Mouse (Mus musculus) ES-E14 (cell line): ENCODE data around the gene Angptl6. TPM values are rescaled to one million over a fixed set of nuclear protein-coding genes. Genes with fewer than 3 reads are reported as not detected.

Experiments
- DNase-seq: peaks from one replicate; pipeline ENCODE4 v3.0.0-alpha.2; 2013; ENCODE audit warnings: low read depth, low spot score
- H3K27ac ChIP-seq: 2 replicates; pipeline ENCODE4 v1.5.1; 2012; ENCODE audit warnings: low read depth, mild to moderate bottlenecking, low read length, moderate library complexity, mixed read lengths; ENCODE audit not compliant: poor library complexity, insufficient read depth, severe bottlenecking
- H3K36me3 ChIP-seq: 2 replicates; pipeline ENCODE4 v1.6.1; 2012; ENCODE audit warnings: mild to moderate bottlenecking, low read length, moderate library complexity, mixed read lengths; ENCODE audit not compliant: control insufficient read depth, poor library complexity, insufficient read depth, severe bottlenecking
- H3K4me1 ChIP-seq, 2 experiments: fragments of 150-350 bp in 1 of 2; sonication (generic) in 1 of 2; 2 replicates each; pipeline ENCODE4 v1.6.1; 2012; ENCODE audit warnings: low read length in 2 of 2, mild to moderate bottlenecking in 1 of 2, mixed read lengths in 1 of 2; ENCODE audit not compliant: control insufficient read depth in 2 of 2, insufficient read depth in 2 of 2, poor library complexity in 1 of 2
- H3K4me3 ChIP-seq, 2 experiments: fragments of 150-350 bp in 1 of 2; sonication (generic) in 1 of 2; 2 replicates each; pipeline ENCODE4 v1.5.1; 2012; ENCODE audit warnings: low read length in 2 of 2, low read depth in 1 of 2, mild to moderate bottlenecking in 1 of 2, mixed read lengths in 1 of 2; ENCODE audit not compliant: insufficient read depth in 1 of 2, poor library complexity in 1 of 2, severe bottlenecking in 1 of 2
- H3K9ac ChIP-seq: 2 replicates; pipeline ENCODE4 v1.6.1; 2012; ENCODE audit warnings: low read depth, mild to moderate bottlenecking, low read length, mixed read lengths; ENCODE audit not compliant: poor library complexity, insufficient read depth, severe bottlenecking
- H3K9me3 ChIP-seq: fragments of 150-350 bp; sonication (generic); 2 replicates; pipeline ENCODE4 v1.6.1; 2012; ENCODE audit warnings: low read depth, mild to moderate bottlenecking, low read length; ENCODE audit not compliant: control insufficient read depth, insufficient read depth
- CHD2 ChIP-seq: IDR thresholded peaks from 2 replicates; pipeline ENCODE4 v1.6.1; 2014; ENCODE audit warnings: mild to moderate bottlenecking, low read depth, low read length, inconsistent platforms
- HCFC1 ChIP-seq: IDR thresholded peaks from 2 replicates; pipeline ENCODE4 v1.6.1; 2012; ENCODE audit warnings: low read length, inconsistent platforms, borderline replicate concordance; ENCODE audit not compliant: insufficient read depth
- MAFK ChIP-seq: IDR thresholded peaks from 2 replicates; pipeline ENCODE4 v1.6.1; 2014; ENCODE audit warnings: mild to moderate bottlenecking, low read depth, low read length, inconsistent platforms; ENCODE audit not compliant: insufficient read depth
- ZC3H11A ChIP-seq: IDR thresholded peaks from 2 replicates; pipeline ENCODE4 v1.6.1; 2012; ENCODE audit warnings: low read depth, mild to moderate bottlenecking, inconsistent platforms, low read length, borderline replicate concordance
- ZNF384 ChIP-seq: IDR thresholded peaks from 2 replicates; pipeline ENCODE4 v1.6.1; 2012; ENCODE audit warnings: low read depth, low read length, inconsistent platforms
- in situ Hi-C, 2 experiments: fragments of 600-800 bp; cut with MboI; formaldehyde crosslinking; loops; one replicate each; pipeline ENCODE4 v1.15.1; 2025; ENCODE audit warnings: low sequenced_read_pairs in 2 of 2, inconsistent platforms in 1 of 2; ENCODE audit not compliant: unreplicated experiment in 2 of 2
- total RNA-seq: library from RNA; depleted of rRNA; stranded (reverse); fragments of 300-350 nt; gene quantifications from 2 replicates; pipeline ENCODE4 v1.2.3, GENCODE M21; 2012

The Angptl6 gene
- total RNA-seq, 1 experiment: 4.1 TPM

DNA sequence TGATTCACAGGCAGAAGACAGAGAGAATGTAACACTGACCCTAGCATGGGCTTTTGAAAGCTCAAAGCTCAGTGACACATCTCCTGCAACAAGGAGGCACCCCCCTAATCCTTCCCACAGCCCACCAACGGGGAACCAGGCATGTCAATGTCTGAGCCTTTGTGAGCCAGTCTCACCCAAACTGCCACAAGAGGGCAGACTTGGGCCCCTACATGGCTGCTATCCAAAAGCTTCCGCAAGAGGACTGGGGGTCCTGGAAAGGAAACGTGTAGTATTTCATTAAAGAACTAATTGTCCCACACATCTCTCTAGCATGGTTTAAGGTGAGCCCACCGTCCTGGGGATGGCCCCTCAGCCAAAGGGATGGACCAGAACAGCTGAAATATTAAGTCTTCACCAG is 17.7 kb downstream of the Angptl6 start:
- Histone ChIP-seq H3K27ac (no peak overlapping the region), H3K4me3 (no peak overlapping the region), H3K9me3 (no peaks in the 10 kb centered on the region), H3K4me1 (no peaks in the 10 kb centered on the region; a peak in 1 of 4 replicates), H3K9ac (no peak overlapping the region), H3K36me3 (no peaks in the 10 kb centered on the region)
- TF ChIP-seq HCFC1: no peak
- no peak for TF ChIP-seq MAFK
- TF ChIP-seq ZC3H11A: peak; percentile 21; the same call in 1 of the 2 replicates
- TF ChIP-seq ZNF384: no peak
- peak; percentile 59 for DNase-seq
- in situ Hi-C loops: no loop called here

DNA sequence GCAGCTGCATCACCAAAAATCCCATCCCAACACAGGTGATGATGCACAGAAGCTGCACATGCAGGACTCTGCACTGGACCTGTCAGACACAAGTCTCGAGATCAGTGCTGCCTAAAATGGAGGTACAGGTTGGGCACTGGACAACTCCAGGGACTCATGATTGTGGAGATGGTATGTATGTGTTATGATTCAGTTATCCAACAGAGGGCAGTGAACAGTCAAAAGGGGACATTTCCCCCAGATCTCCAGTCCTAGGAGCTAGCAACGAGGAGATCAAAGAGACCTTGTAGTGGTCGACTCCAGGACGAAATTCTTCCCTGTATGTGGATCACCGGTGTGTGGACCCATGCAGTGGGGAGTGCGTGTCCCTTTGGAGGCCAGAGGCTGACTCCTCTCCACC is 19.6 kb downstream of the Angptl6 start:
- H3K27ac ChIP-seq: no peak overlapping the region
- TF ChIP-seq MAFK: no peak
- no peak for TF ChIP-seq ZNF384
- TF ChIP-seq HCFC1: no peak
- no peak for TF ChIP-seq ZC3H11A
- TF ChIP-seq CHD2: no peak
- no peaks in the 10 kb centered on the region for H3K9me3 ChIP-seq
- H3K4me3 ChIP-seq: no peak overlapping the region
- DNase-seq: no peak
- in situ Hi-C loops: no loop called here
- H3K36me3 ChIP-seq: no peaks in the 10 kb centered on the region
- H3K9ac ChIP-seq: no peak overlapping the region
- no peaks in the 10 kb centered on the region; a peak in 1 of 4 replicates for H3K4me1 ChIP-seq

DNA sequence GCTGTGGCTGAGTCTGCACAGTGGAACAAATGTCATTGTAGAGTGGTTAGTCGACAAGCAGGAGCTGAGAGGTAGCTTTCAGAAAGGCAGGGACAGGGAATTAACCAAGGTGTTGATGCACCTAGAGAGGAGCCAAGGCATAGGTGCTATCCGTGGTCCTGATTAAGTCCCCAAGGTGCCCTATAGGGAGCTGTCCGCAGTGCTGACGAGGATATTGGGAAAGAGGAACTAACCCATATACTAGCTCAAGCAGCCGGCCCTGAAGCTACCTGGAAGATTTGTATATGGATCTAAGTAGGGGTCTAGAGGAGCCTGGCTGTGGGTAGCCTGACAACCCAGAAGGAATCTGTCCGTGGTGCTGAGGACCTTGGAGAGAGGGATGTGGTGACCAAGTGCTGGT is 22.4 kb downstream of the Angptl6 start:
- Histone ChIP-seq H3K9ac (no peak overlapping the region), H3K27ac (no peak overlapping the region), H3K4me1 (no peaks in the 10 kb centered on the region; a peak in 1 of 4 replicates), H3K36me3 (no peaks in the 10 kb centered on the region), H3K9me3 (no peaks in the 10 kb centered on the region), H3K4me3 (no peak overlapping the region)
- in situ Hi-C loops: no loop called here
- no peak for TF ChIP-seq MAFK
- 0 out of 2 replicates have a peak, but pooled peaks have one; percentile 15 for TF ChIP-seq HCFC1
- peak; percentile 84 for DNase-seq

DNA sequence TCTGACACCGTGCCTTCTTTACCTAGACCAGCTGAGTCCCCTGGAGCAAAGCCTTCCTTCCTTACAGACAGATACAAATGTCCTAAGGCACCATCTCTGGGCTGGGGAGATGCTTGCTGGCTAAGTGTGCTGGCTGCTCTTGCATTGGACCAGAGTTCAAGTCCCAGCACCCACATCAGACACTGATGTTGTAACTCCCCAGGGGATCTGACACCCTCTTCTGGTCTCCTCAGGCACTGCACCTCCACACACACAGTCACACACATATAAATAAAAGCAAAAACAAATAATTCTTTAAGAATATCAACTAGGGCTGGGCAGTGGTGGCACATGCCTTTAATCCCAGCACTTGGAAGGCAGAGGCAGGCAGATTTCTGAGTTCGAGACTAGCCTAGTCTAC is 29.3 kb downstream of the Angptl6 start:
- H3K4me3 ChIP-seq: no peak overlapping the region
- H3K4me1 ChIP-seq: no peaks in the 10 kb centered on the region
- H3K9me3 ChIP-seq: no peaks in the 10 kb centered on the region
- H3K36me3 ChIP-seq: no peaks in the 10 kb centered on the region
- TF ChIP-seq HCFC1: no peak
- TF ChIP-seq MAFK: no peak
- TF ChIP-seq ZC3H11A: no peak
- TF ChIP-seq ZNF384: no peak
- no peak for TF ChIP-seq CHD2
- no peak overlapping the region for H3K9ac ChIP-seq
- H3K27ac ChIP-seq: no peak overlapping the region
- DNase-seq: no peak
- in situ Hi-C loops: no loop called here

DNA sequence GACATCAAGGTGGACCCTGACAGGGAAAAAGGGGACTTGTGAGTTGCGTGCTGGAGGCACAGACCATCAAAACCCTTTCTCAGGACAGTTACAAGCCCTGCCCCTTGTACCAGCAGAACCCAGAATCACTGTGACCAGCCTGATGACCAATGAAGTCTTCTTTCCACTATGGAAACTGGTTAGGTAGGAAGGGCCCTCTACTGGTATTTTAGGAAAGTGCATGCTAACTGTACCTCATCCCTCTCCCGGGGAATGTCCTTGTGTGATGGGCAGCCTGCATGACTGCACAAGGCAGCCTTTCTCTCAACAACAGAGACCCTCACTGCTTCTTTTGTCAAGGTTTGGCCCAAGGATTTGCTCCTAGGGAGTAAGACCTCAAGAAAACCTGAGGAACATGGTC is 36.9 kb downstream of the Angptl6 start:
- Histone ChIP-seq H3K4me1 (no peaks in the 10 kb centered on the region), H3K9ac (no peak overlapping the region), H3K27ac (no peak overlapping the region), H3K9me3 (no peaks in the 10 kb centered on the region), H3K4me3 (no peak overlapping the region), H3K36me3 (no peaks in the 10 kb centered on the region)
- TF ChIP-seq MAFK (no peak), ZNF384 (no peak), CHD2 (no peak), ZC3H11A (no peak), HCFC1 (no peak)
- in situ Hi-C loops: no loop called here
- peak; percentile 25 for DNase-seq
